Mouse (Mus musculus): ENCODE data around the gene Gcm2.

Gene Gcm2

DNA sequence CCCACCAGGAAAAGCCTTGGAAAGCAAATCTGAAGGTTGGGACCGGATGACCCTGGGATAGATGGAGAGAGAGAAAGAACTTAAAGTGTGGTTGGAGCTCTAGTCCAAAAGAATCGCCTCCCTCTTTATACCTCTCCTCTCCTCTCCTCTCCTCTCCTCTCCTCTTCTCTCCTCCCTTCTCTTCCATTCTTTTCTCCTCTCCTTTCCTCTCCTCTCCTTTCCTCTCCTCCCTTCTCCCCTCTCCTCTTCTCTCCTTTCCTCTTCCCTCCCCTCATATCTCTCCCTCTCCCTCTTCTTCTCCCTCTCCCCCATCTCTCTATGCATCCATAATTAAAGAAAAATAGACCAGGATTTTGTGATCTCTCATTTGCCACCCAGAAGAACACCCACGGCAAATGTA is at the start of gene Gcm2:
Gene Gcm2, minus strand, starts transcription at position 101 of the 400 bp plus-strand sequence.
- DNase-seq (ENCODE audit: low read depth, low spot score), result no peak

- no peak for DNase-seq (ENCODE audit: low read depth, low spot score)
These were observed 47.6 kb upstream of the Gcm2 start for GRCm38 (mm10) chr13:41158426-41158825.

DNA sequence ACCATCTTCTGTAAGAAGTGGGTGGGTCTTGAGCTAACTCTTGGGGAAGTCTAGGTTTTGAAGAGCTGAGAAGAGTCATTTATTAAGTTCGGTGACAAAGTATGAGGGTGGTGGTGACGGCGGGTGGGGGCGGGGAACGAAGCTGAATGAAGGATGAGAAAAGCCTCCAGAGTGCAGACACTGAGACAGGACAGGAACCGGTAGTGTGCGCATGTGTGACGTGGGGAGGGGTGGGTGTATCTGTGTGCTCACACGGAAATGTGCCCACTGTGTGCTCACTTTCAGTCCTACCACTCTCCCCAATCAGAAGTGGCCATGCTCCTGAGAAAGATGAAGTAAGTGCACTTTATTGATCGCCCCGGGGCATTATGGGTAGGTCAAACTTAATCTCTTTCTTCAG is 42.3 kb upstream of the Gcm2 start:
- DNase-seq (ENCODE audit: low read depth, low spot score), result no peak

DNA sequence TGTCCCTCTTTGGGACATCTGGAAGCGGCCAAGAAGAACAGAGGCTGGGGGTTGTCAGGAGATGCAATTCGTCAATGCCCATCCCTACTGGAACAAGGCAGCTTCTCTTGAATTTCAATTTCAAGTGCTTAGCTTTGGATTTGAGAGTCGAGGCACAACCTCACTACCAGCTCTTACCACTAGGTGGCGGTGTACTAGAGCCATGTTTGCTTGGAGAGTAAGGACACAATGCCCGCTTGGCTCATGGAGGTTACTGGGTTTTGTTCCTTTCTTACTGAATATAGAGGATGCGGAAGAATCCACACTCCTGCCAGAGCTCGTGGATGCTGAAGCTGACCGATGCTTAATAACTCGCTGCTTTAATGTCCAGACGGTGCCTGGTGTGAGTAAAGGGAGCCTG is 35.4 kb upstream of the Gcm2 start:
- peak; percentile 60 for DNase-seq (ENCODE audit: low read depth, low spot score)

DNA sequence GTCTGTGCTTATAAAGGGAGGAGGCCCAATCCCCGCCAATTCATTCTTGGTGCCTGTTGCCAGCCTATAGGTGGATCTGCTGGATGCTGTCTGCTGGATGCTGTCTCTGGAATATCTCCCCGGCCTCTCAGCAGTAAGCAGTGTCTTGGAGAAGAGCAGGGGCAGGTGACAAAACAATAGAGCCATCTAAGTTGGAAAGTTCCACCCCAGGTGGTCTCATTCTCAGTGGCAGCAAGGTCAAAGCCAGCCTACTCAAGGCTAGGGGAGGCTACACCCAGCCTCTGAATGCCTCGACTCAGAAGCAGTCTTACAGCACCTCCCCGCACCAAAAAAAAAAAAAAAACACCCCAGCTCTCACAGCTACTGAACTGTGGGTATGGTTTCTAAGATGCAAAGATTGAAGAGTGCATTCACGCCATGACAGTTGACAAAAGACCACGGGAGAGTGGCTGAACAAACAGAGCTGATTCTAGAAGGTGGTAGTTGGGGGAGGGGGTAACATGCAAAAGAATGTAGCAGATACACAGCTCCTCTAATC is 34.7 kb upstream of the Gcm2 start:
- no peak for DNase-seq (ENCODE audit: low read depth, low spot score)

GRCm38 (mm10) chr13:41134901-41135300 is 24.1 kb upstream of the Gcm2 start:
- peak; percentile 67 for DNase-seq (ENCODE audit: low read depth, low spot score)

DNA sequence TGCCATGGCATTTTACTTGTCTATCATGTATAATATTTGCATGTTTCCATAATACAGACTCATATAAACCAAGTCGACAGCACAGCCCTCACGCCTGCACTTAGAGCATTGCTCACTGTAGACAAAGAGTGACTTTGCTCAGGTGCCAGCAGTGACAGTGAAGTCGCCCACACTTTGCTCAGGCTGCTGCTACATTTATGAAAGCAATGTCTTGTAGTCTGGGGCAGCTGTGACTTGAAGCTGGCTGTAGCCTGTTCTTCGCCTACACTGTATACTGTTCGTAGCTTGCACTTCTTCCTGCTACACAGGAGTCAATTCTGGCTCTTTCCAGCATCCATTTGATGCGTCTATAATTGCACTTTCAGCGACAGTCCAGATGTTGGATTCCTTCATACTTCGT is 18.2 kb upstream of the Gcm2 start:
- DNase-seq (ENCODE audit: low read depth, low spot score), result no peak

DNA sequence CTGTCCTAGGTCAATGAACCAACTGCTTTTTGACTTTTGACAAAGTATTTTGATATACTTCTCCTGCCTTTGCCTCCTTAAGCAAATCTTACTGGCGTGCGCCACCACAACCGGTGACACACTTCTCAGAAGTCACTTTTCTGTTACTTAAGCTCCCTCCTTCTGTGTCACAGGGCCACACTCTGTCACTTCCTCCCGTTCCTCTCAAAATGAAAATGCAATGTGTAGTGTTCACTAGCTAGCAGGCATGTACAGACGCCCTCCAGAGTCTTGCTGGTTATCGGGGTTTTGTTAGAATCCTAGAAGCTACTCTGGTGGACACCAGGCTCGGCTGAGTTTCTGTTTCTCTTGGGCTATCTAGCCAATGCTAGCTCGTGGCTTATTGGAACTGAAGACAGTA is 17.5 kb upstream of the Gcm2 start:
- DNase-seq (ENCODE audit: low read depth, low spot score), result no peak

GRCm38 (mm10) chr13:41123666-41124225 is 12.9 kb upstream of the Gcm2 start:
- DNase-seq (ENCODE audit: low read depth, low spot score), result no peak

- no peak for DNase-seq (ENCODE audit: low read depth, low spot score)
These were observed 8.5 kb upstream of the Gcm2 start for GRCm38 (mm10) chr13:41119152-41119945.

DNA sequence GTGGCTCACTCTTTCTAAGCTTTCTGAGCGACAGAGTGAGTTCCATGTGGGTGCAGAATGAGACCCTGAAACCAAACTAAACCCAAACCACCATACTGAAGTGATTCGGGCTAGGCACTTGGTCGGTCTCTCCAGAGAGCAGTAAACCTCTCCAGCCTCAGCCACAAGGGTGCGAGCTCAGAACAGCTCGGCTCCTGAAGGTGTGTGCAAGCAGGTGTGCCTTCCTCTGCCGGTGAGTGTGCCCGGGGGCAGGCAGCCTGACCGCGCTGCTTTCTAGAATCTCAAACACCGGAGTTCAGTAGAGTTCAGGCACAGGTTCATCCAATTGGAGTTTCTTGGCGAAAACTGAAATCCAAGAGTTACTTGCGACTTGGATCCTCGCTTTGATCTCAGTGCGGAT is 3.1 kb upstream of the Gcm2 start, which contains the start of gene Sycp2l:
Gene Sycp2l, plus strand, starts transcription at position 368 of the 400 bp plus-strand sequence.
- DNase-seq (ENCODE audit: low read depth, low spot score), result no peak

- DNase-seq (ENCODE audit: low read depth, low spot score), result no peak
These were observed 5.3 kb downstream of the Gcm2 start for GRCm38 (mm10) chr13:41105541-41105940.

DNA sequence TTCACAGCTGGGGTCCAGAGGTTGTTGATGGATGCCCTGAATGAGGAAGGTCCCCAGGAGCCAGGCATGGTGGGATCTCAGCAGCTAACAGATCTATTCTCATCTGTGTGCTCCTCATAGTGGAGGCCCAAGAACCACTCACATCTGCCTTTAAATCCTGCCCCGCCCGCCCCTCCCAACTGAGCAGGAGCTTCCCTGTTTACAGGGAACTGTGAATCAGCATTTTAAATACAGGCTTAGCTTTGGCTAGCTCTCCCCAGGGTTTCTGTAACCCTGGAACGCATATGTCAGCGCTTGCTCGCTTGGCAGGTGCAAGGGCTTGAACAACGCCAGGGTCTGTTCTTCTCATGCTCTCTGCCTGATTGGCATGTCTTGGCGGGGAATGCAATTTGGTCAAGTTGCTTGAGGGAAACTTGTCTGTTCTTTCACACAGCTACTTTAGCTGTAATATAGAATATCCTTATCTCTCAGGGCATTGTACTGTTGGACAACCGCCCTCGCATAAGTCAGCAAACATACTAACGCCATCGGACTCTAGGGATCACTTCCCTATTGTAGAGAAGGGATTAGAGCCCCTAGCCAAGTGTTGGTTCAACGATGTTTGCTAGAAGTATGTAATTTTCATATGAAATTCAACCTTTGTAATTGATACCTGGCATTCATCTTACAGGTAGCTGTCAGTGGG is 6.9 kb downstream of the Gcm2 start:
- no peak for DNase-seq (ENCODE audit: low read depth, low spot score)

DNA sequence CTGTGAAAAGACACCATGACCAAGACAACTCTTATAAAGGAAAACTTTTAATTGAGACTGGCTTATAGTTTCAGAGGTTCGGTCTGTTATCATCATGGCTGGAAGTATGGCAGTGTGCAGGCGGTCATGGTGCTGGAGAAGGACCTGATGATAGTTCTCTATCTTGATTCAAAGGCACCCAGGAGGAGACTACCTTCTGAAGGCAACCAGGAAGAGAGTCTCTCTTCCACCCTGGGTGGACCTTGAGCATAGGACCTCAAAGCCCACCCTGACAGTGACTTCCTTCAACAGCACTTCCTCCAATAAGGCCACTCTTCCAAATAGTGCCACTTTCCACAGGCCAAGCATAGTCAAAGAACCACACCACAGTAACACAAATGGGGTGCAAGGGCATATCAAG is 10.8 kb downstream of the Gcm2 start:
- no peak for DNase-seq (ENCODE audit: low read depth, low spot score)

DNA sequence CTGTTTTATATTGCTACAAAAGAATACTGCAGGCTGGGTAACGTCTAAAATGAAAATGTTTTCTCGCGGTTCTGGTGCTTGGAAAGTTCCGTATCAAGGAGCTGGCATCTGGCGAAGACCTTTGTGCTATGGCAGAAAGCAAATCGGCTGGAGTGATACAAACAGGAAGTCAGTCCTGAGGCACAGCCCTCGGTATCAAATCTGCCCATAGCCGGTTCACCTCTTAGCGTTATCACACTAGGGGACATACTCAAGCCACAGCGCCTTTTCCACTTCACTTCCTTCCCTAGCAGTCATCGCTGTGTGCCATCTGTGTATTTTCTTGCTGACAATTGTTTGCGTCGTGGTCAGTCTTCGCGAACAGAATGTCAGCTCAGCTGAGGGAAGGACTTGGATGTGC is 12.5 kb downstream of the Gcm2 start:
- no peak for DNase-seq (ENCODE audit: low read depth, low spot score)

GRCm38 (mm10) chr13:41097324-41098058 is 13.3 kb downstream of the Gcm2 start:
- no peak for DNase-seq (ENCODE audit: low read depth, low spot score)

DNA sequence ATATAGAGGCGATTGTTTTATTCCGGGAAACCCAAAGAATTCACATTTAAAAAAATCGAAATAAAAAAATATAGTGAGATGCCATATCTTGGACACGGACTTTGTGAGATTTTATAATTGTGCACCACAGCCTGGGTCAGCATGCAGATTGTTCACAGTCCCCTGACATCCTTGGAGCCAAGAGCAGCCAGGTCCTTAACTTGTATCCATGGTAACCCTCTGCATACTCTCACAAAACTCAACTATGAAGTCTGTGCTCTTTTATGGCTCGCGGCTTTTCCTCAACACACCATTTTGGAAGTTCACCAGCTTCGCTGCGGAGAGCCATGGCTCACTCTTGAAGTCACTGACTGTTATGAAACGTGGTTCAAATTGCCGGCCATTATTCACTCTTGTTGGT is 16.7 kb downstream of the Gcm2 start:
- no peak for DNase-seq (ENCODE audit: low read depth, low spot score)

- no peak for DNase-seq (ENCODE audit: low read depth, low spot score)
These were observed 19.6 kb downstream of the Gcm2 start for GRCm38 (mm10) chr13:41091271-41091670.

- DNase-seq (ENCODE audit: low read depth, low spot score), result no peak
These were observed 22.1 kb downstream of the Gcm2 start for GRCm38 (mm10) chr13:41088746-41089145.

- DNase-seq (ENCODE audit: low read depth, low spot score), result no peak
These were observed 25.7 kb downstream of the Gcm2 start for GRCm38 (mm10) chr13:41085140-41085539.

DNA sequence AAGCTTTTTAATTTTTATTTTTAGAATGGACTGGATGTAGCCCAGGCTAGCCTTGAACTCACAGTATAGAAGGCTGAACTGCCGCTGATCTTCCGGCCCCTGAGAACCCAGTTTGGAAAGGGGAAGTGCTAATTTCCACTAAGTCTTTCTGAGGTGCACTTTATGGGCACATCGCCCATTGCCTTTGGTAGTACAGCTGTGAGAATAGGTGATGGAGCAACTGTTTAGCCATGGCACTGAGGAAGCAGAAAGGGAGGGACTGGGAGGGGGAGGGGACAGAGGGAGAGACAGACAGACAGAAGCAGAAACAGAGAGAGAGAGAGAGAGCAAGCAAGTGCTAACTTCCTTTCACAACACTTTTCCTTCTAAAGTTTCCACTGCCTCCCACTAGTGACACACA is 26.3 kb downstream of the Gcm2 start:
- no peak for DNase-seq (ENCODE audit: low read depth, low spot score)

DNA sequence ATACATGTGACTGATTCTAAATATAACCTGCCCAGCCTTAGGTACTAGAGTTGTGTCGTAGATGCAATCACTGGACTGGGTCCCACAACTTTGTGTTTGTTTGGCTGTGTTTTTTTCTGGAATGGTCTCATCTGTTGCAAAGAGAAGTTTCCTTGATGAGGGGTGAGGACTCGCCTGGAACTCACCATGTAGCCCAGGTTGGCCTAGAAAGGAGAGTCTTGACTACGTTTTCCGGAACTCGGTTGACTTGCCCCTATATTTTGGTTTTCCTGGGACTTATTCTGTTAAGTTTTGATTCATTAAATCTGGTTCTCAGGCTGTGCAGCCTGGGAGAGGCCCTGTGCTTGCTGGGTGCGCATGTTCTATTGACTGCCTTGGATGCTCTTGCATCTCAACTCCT is 30.1 kb downstream of the Gcm2 start:
- no peak for DNase-seq (ENCODE audit: low read depth, low spot score)

All from retina, adult 2 months (tissue).